Mouse (Mus musculus) bone marrow macrophage, adult 2 months (primary cell): Measurements from ENCODE around the gene Exosc5. TPM values are rescaled to one million over a fixed set of nuclear protein-coding genes. Genes with fewer than 3 reads are reported as not detected.

Experiments used
- H3K27ac ChIP-seq: 2 replicates; pipeline ENCODE4 v1.5.1; 2012; ENCODE audit warnings: low read depth, low read length; ENCODE audit not compliant: insufficient read depth
- H3K4me1 ChIP-seq: 2 replicates; pipeline ENCODE4 v1.6.1; 2012; ENCODE audit warnings: low read length; ENCODE audit not compliant: control insufficient read depth, insufficient read depth
- H3K4me3 ChIP-seq: 2 replicates; pipeline ENCODE4 v1.5.1; 2012; ENCODE audit warnings: mild to moderate bottlenecking, low read length, moderate library complexity; ENCODE audit not compliant: insufficient read depth
- CTCF ChIP-seq: IDR thresholded peaks from 2 replicates; pipeline ENCODE4 v1.5.1; 2012; ENCODE audit warnings: low read depth, mild to moderate bottlenecking, low read length, moderate library complexity
- POLR2A ChIP-seq: IDR thresholded peaks from 2 replicates; pipeline ENCODE4 v1.6.1; 2012; ENCODE audit warnings: mild to moderate bottlenecking, low read depth, low read length, borderline replicate concordance
- polyA plus RNA-seq: library from polyadenylated mRNA; stranded (reverse); fragments of >200 nt; gene quantifications from 2 replicates; pipeline ENCODE4 v1.2.4, GENCODE M21; 2012; ENCODE audit not compliant: missing spikeins, insufficient read depth, insufficient read length

Exosc5 gene
- polyA plus RNA-seq, 1 experiment, result 30.6 TPM

DNA sequence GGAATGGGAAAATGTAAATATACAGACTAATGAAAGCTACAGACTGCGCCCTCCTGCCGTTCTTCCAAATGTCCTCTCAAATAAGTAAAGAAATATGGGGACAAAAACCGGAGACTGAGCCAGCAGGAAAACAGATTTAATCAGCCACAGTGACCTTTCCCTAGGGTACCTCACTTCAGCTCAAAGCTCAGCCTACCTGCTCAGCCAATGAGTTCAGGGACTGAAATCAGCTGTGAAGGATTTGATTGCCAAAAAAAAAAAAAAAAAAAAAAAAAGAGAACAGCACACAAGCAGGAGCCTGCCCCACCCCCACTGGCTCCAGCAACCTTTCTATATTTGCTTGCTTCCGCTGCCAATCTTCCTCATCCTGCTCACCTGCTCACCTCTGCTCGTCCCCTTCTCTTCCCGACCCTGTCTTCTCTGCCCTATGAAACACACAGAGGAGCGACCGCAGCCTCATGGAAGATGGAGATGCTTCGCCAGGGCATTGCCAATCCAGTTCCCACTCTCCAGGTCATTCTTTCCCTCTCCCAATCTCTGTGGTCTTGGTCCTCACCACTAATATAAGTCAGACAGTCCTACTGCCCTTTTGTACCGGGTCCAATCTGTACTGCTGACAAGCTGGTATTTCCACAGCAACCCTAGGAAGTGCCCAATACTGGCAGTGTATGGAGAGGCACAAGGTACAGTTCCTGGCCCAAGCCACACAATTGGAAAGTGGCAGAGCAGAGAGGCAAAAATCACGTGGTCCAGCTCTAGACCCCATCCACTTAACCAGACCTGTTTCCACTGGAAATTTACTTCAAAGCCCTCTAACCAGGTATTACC, 3.1 kb upstream of the Exosc5 start:
- Histone ChIP-seq H3K4me1 (peaks cover 16% of the 10 kb centered on the region), H3K4me3 (no peak overlapping the region), H3K27ac (no peak overlapping the region)
- TF ChIP-seq CTCF (no peak), POLR2A (no peak)

DNA sequence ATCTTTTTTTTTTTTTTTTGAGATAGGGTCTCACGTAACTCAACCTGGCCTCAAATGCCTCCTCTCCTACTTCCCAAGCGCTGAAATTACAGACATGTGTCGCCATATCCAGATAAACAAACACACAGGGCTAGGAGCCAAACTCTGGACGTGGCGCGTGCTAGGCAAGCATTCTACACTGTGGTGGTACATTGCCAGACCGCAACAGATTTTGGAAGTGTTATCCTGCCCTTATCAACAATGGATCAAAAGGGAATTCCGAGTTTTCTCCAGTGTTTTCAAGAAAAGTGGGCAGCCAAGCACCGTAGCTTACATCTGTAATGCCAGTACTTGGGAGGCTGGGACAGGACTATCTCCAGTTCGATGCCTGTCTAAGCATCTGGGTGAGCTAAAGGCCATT, 1.2 kb upstream of the Exosc5 start:
- H3K4me1 ChIP-seq, result peaks cover 17% of the 10 kb centered on the region
- no peak overlapping the region; the same call in 1 of the 2 replicates for H3K27ac ChIP-seq
- TF ChIP-seq POLR2A (no peak), CTCF (no peak)
- H3K4me3 ChIP-seq, result peak overlapping the region; percentile 78

DNA sequence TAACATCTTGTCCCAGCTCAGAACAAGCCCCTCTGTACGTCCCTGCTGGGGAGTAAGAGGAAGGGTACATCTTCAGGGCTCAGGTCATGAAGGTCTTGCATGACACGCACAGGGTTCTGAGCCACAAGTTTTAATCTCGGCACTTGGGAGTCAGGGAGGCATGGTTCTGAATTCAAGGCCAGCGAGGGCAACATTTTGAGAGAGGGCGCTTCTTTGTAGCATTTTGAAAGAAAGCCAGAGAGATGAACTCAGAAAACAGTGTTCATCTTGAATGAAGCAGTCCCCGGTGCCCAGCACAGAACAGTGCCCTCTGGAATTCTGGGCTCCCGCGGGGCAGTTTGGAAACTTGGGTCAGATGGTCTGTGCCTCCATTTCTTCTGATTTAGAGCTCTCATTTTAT, 7.4 kb downstream of the Exosc5 start:
- TF ChIP-seq POLR2A, result no peak
- Histone ChIP-seq H3K27ac (no peak overlapping the region), H3K4me1 (peaks cover 7% of the 10 kb centered on the region), H3K4me3 (no peak overlapping the region)

DNA sequence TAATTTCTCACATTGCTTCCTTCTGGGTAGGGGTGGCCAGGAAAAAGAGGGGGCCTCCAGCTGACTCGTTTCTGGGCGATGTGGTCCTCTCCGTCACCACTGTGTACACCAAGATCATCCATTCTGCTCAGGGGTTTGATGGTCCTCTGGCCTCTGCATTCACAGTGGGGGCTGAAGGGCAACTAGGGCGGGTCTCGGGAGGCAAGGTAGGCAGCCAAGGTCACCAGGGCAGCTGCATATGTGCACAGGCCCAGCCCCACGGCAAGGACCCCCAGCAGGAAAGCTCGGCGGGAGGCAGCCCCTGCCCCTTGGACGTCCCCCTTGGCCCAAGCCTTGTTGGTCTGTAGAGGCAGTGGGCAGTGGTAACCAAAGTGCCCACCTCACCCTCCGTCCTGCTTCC, 10.2 kb downstream of the Exosc5 start:
- Histone ChIP-seq H3K4me3 (no peak overlapping the region), H3K27ac (no peak overlapping the region), H3K4me1 (no peaks in the 10 kb centered on the region)
- TF ChIP-seq CTCF, result no peak
- TF ChIP-seq POLR2A, result no peak

DNA sequence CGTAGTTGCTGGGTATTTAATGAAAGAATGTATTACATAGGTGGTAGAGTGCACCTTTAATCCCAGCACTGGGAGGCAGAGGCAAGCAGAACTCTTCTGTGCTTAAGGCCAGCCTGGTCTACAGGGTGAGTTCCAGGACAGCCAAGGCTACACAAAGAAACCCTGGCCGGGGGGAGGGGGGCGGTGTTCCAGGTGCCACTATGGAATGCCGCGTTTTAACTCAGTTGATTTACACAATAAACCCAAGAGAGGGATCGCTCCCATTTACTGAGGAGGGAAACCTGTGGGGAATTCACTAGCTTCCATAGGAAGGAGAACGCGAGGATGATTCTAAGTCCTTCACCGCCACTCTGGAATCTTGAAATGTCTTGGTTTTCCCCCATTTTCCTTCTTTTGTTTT, 10.7 kb downstream of the Exosc5 start:
- TF ChIP-seq CTCF, result no peak
- TF ChIP-seq POLR2A, result no peak
- Histone ChIP-seq H3K4me3 (no peak overlapping the region), H3K27ac (no peak overlapping the region), H3K4me1 (no peaks in the 10 kb centered on the region)

DNA sequence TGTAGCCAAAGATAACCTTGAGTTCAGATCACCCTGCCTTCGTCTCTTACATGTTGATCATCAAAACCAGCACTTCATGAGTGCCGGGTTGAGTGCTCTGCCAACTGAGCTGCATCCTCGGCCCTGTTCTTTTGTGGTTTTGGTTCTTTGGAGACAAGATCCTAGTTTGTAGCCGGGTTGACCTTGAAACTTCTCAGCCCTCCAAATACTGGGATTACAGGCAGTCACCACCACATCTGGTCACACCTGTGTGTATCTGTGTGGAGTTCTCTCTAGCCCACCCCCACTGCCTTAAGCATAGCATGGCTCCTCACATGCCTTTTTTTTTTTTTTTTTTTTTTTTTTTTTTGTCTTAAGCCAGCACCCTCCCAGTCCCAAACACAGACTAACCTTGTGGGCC, 11.1 kb downstream of the Exosc5 start:
- Histone ChIP-seq H3K27ac (no peak overlapping the region), H3K4me1 (no peaks in the 10 kb centered on the region), H3K4me3 (no peak overlapping the region)
- TF ChIP-seq CTCF (no peak), POLR2A (no peak)

DNA sequence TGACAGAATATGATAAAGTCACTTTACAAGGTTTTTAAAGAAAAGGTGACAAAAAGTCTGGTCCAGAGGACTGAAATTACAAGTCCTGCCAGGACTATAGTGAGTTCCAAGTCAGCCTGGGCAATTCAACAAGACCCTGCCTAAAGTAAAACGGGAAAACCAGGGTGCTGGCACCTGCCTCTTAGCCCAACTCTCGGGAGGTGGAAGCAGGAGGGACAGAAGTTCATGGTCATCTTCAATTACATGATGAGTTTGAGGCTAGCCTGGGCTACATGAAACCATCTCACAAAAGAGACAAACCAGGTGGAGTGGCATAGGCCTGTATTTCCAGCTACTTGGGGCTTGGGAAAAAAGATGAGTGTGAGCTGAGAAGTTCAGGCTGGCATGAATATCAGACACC, 12.7 kb downstream of the Exosc5 start:
- Histone ChIP-seq H3K27ac (no peak overlapping the region), H3K4me3 (no peak overlapping the region), H3K4me1 (no peaks in the 10 kb centered on the region)
- TF ChIP-seq CTCF (no peak), POLR2A (no peak)

DNA sequence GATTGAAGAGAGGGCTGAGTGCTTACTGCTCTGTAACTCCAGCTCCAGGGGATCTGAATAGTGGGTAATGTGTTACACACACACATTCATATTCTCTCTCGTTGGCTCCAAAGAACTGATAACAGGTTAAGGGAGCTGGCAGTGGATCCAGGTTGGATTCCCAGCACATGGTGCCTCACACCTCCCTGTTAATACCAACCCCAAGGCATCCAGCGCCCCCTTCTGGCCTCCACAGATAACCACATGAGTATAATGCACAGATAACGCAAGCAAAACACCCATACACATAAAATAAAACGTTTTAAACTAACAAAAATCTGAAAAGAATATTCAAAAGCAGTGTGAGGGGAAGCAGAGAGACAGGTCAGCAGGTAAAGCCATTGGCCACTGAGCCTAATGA, 13.5 kb downstream of the Exosc5 start:
- peak; percentile 63; the same call in 1 of the 2 replicates for TF ChIP-seq CTCF
- TF ChIP-seq POLR2A, result no peak
- H3K27ac ChIP-seq, result no peak overlapping the region
- H3K4me1 ChIP-seq, result no peaks in the 10 kb centered on the region
- H3K4me3 ChIP-seq, result no peak overlapping the region

DNA sequence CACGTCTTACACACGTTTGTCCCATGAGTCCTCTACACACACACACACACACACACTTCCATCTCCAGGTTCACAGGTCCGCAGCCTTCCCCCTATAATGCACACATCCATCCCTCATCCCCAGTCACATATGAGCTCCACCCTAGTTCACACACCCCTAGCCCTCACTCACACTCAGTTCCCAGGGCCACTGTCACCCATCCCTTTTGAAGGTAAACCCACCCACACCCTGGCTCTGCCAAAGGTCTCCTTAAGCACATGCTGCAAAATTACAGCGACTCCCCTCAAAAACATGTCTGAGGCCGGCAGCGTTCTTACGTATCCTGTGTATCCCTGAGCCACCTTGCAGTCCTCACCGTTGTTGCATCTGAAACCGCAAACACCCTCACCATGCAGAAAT, 15.3 kb downstream of the Exosc5 start:
- no peak for TF ChIP-seq CTCF
- no peak for TF ChIP-seq POLR2A
- no peak overlapping the region for H3K27ac ChIP-seq
- peaks cover 3% of the 10 kb centered on the region for H3K4me1 ChIP-seq
- peak overlapping the region; percentile 3; the same call in 1 of the 2 replicates for H3K4me3 ChIP-seq

DNA sequence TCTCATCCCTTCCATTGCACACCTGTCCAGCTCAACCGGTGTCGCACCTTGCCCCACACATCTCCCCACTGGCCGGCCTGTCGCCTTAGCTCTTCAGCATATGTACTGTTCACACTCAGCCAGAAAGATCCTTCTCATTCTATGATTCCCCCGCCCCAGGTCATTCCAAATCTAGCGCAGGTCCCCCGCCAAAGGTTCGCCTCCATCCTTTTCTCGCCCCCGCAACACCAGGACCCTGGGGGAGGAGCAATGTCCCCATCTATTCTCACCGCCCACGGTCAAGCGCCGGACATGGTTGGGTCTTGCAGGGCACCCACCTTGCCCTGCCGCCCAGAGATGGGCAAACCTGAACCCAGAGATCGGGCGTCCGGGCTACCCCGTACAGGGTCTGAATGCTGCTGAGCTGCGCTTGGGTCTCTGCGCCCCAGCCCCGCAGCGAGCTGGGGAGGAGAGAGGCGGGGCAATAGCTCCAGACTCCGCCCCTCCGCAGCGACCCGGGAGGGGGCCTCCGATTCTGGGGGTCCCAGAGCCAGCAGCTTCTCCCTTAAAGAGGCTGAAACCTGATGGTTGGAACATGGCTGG, 15.8 kb downstream of the Exosc5 start, which contains the start of gene Tmem91:
Tmem91 (minus strand) TSS at position 448 of the 582 bp plus-strand sequence.
- TF ChIP-seq POLR2A (no peak), CTCF (no peak)
- Histone ChIP-seq H3K4me1 (peaks cover 6% of the 10 kb centered on the region), H3K27ac (no peak within 1 kb of the TSS), H3K4me3 (peak within 1 kb of the TSS; percentile 3; the same call in 1 of the 2 replicates)

DNA sequence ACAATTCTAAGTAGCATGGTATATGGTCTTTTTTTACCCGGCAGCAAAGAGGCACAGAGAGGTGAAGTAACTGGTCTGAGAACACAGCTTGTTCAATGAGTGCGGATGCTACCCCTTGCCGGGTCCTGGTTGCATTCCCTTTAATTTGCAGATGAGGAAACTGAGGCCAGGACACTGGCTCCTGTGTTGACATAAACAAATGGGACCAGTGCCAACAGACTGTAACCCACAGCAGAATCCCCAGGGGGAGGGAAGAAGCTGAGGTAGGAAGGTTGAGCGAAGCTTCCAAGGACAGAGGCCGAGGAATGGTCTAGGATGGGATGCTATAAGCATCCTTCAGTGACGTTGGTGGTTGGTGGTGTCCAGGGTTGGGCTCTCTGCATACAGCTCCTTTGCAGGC, 16.4 kb downstream of the Exosc5 start:
- Histone ChIP-seq H3K4me1 (peaks cover 6% of the 10 kb centered on the region), H3K27ac (no peak overlapping the region), H3K4me3 (no peak overlapping the region)
- TF ChIP-seq CTCF (no peak), POLR2A (no peak)
